Mouse (Mus musculus) spleen, postnatal 4 days (tissue): ENCODE measurements around the gene Robo1.

Experiments used
- DNase-seq, 2 experiments: peaks; one replicate each; pipeline ENCODE4 v3.0.0; 2022; ENCODE audit warnings: low spot score in 2 of 2

Robo1 gene

GRCm38 (mm10) chr16:72307537-72308330 is at the start of gene Robo1:
TSS of gene Robo1 (plus strand) at chr16:72308306.
- DNase-seq = no peak

GRCm38 (mm10) chr16:72267839-72268238 is 40.3 kb upstream of the Robo1 start:
- no peak for DNase-seq

- no peak for DNase-seq
These were observed 31.6 kb upstream of the Robo1 start for GRCm38 (mm10) chr16:72276390-72277074.

- no peak for DNase-seq
These were observed 194 bp downstream of the Robo1 start for GRCm38 (mm10) chr16:72308331-72308668.

- no peak for DNase-seq
These were observed 19.2 kb downstream of the Robo1 start for GRCm38 (mm10) chr16:72327321-72327720.

- no peak for DNase-seq
These were observed 20.5 kb downstream of the Robo1 start for GRCm38 (mm10) chr16:72328579-72328978.

GRCm38 (mm10) chr16:72337757-72338156 is 29.7 kb downstream of the Robo1 start:
- no peak for DNase-seq

- DNase-seq = no peak
These were observed 42.3 kb downstream of the Robo1 start for GRCm38 (mm10) chr16:72350422-72350821.

- DNase-seq = no peak
These were observed 48.6 kb downstream of the Robo1 start for GRCm38 (mm10) chr16:72356515-72357357.

GRCm38 (mm10) chr16:72376896-72377295 is 68.8 kb downstream of the Robo1 start:
- DNase-seq = no peak

GRCm38 (mm10) chr16:72381819-72382218 is 73.7 kb downstream of the Robo1 start:
- no peak for DNase-seq

- DNase-seq = no peak
These were observed 75.5 kb downstream of the Robo1 start for GRCm38 (mm10) chr16:72383566-72383965.

- no peak for DNase-seq
These were observed 85.4 kb downstream of the Robo1 start for GRCm38 (mm10) chr16:72393512-72393911.

- DNase-seq = no peak
These were observed 90.7 kb downstream of the Robo1 start for GRCm38 (mm10) chr16:72398811-72399210.

GRCm38 (mm10) chr16:72402381-72402780 is 94.3 kb downstream of the Robo1 start:
- DNase-seq = no peak

- DNase-seq = no peak
These were observed 101.7 kb downstream of the Robo1 start for GRCm38 (mm10) chr16:72409820-72410219.

GRCm38 (mm10) chr16:72411669-72412270 is 103.7 kb downstream of the Robo1 start:
- no peak for DNase-seq

- DNase-seq = no peak
These were observed 104.8 kb downstream of the Robo1 start for GRCm38 (mm10) chr16:72412879-72413278.

- no peak for DNase-seq
These were observed 111.4 kb downstream of the Robo1 start for GRCm38 (mm10) chr16:72419328-72420066.

GRCm38 (mm10) chr16:72422426-72422825 is 114.3 kb downstream of the Robo1 start:
- no peak for DNase-seq

- no peak for DNase-seq
These were observed 126.3 kb downstream of the Robo1 start for GRCm38 (mm10) chr16:72434396-72434795.
